Mouse (Mus musculus): ENCODE data around the gene Yeats2.

DNA sequence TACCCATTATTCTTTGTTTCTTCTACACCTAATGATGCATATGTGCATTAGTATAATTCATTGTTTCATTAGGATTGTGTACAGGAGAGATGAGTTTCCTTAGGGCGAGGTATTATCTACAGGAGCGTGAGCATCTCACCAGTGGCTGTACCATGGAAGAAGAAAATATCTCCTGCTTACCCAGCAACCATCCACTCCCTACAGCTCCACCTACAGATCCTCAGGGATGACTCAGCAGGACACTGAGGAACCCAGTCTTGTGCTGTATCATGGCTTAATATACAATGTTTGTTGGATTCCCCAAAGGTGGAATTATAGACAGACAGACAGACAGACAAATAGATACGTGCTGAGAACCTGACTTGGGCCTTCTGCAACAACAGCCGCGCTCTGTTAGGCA, 56.1 kb downstream of the Yeats2 start:
- no peak for TF ChIP-seq CTCF (IDR thresholded peaks at IDR 0.05; ENCODE audit: control insufficient read depth, insufficient read depth, insufficient read length)
- TF ChIP-seq CEBPB (IDR thresholded peaks at IDR 0.05; ENCODE audit: low read depth): no peak
- TF ChIP-seq MAX (IDR thresholded peaks at IDR 0.05): no peak
- no peak for TF ChIP-seq MYOG (IDR thresholded peaks at IDR 0.05; ENCODE audit: control insufficient read depth, extremely low read depth, insufficient read length)
